Mouse (Mus musculus) hindbrain, embryonic 13.5 days (tissue): ENCODE data around the gene Csnk1g1. TPM values are rescaled to one million over a fixed set of nuclear protein-coding genes. Genes with fewer than 3 reads are reported as not detected.
A peak's percentile ranks its signal among the peaks of the same experiment; 100 is the strongest.

ENCODE experiments used
- ATAC-seq: fragments of 200-750 bp; cut with Nextera tagmentation; 2 replicates; pipeline ENCODE4 v1.8.0; 2017; ENCODE audit warnings: moderate TSS enrichment; ENCODE audit not compliant: low FRiP score
- H3K27ac ChIP-seq: fragments of 300-500 bp; sonication (generic); 2 replicates; pipeline ENCODE4 v1.5.1; 2015; ENCODE audit warnings: inconsistent platforms, mild to moderate bottlenecking, moderate library complexity
- H3K27me3 ChIP-seq: fragments of 300-500 bp; sonication (generic); 2 replicates; pipeline ENCODE4 v1.6.1; 2015; ENCODE audit warnings: mild to moderate bottlenecking, inconsistent platforms
- H3K36me3 ChIP-seq: fragments of 300-500 bp; sonication (generic); 2 replicates; pipeline ENCODE4 v1.6.1; 2015; ENCODE audit warnings: mild to moderate bottlenecking, inconsistent platforms
- H3K4me1 ChIP-seq: fragments of 300-500 bp; sonication (generic); replicated peaks from 2 replicates; pipeline ENCODE4 v1.6.1; 2015; ENCODE audit warnings: inconsistent platforms
- H3K4me2 ChIP-seq: fragments of 300-500 bp; sonication (generic); 2 replicates; pipeline ENCODE4 v1.6.1; 2015; ENCODE audit warnings: inconsistent platforms, mild to moderate bottlenecking, moderate library complexity
- H3K4me3 ChIP-seq: fragments of 300-500 bp; sonication (generic); 2 replicates; pipeline ENCODE4 v1.5.1; 2015; ENCODE audit warnings: mild to moderate bottlenecking, inconsistent platforms
- H3K9ac ChIP-seq: fragments of 300-500 bp; sonication (generic); 2 replicates; pipeline ENCODE4 v1.6.1; 2015; ENCODE audit warnings: mild to moderate bottlenecking, inconsistent platforms
- H3K9me3 ChIP-seq: fragments of 300-500 bp; sonication (generic); 2 replicates; pipeline ENCODE4 v1.6.1; 2016; ENCODE audit warnings: inconsistent platforms
- WGBS: fragments of 180-500 bp; shearing (Covaris S2); methylation state at CpG from one replicate; pipeline ENCODE4 v1.1.7; 2015; 5-methylcytosine and 5-hydroxymethylcytosine counted together
- polyA plus RNA-seq: library from polyadenylated mRNA; unstranded; fragments of >200 nt; fragmentation: Nextera tagmentation; extraction: Ambion mirVana; gene quantifications from 2 replicates; pipeline ENCODE4 v1.2.1, GENCODE M21; 2015

Csnk1g1 gene
- polyA plus RNA-seq, 1 experiment from 2014 or later: 24.8 TPM

- Histone ChIP-seq H3K4me3 (peak overlapping the region; percentile 80), H3K4me2 (peak overlapping the region; percentile 81), H3K9me3 (no peaks in the 10 kb centered on the region), H3K27ac (peak overlapping the region; percentile 36), H3K4me1 (peaks cover 17% of the 10 kb centered on the region), H3K9ac (peak overlapping the region; percentile 93), H3K36me3 (peaks cover 34% of the 10 kb centered on the region), H3K27me3 (peaks cover 5% of the 10 kb centered on the region; the same call in 1 of the 2 replicates)
- ATAC-seq: no peak
- WGBS: 34% methylated on average over 4 of the region's 4 CpGs
These were observed 152.3 kb downstream of the Csnk1g1 start for GRCm38 (mm10) chr9:66060986-66061385.

- H3K36me3 ChIP-seq: peaks cover 41% of the 10 kb centered on the region
- H3K27ac ChIP-seq: 0 out of 2 replicates have a peak overlapping the region, but pooled peaks have one; percentile 36
- ATAC-seq: no peak
- no peaks in the 10 kb centered on the region for H3K9me3 ChIP-seq
- H3K4me1 ChIP-seq: peaks cover 17% of the 10 kb centered on the region
- WGBS: 68% methylated on average over 3 of the region's 3 CpGs
- H3K4me2 ChIP-seq: peak overlapping the region; percentile 81
- peak overlapping the region; percentile 93 for H3K9ac ChIP-seq
- peaks cover 11% of the 10 kb centered on the region for H3K27me3 ChIP-seq
- peak overlapping the region; percentile 80 for H3K4me3 ChIP-seq
These were observed 152.9 kb downstream of the Csnk1g1 start for GRCm38 (mm10) chr9:66061656-66062055.

GRCm38 (mm10) chr9:66063446-66063845 lies 154.7 kb downstream of the Csnk1g1 start:
- peaks cover 29% of the 10 kb centered on the region for H3K27me3 ChIP-seq
- no peak overlapping the region for H3K9ac ChIP-seq
- peaks cover 23% of the 10 kb centered on the region for H3K4me1 ChIP-seq
- no peak overlapping the region for H3K27ac ChIP-seq
- H3K36me3 ChIP-seq: peaks cover 52% of the 10 kb centered on the region
- no peak overlapping the region for H3K4me2 ChIP-seq
- WGBS: 97% methylated on average over 3 of the region's 3 CpGs
- ATAC-seq: no peak
- no peak overlapping the region for H3K4me3 ChIP-seq
- H3K9me3 ChIP-seq: no peaks in the 10 kb centered on the region

- Histone ChIP-seq H3K36me3 (peaks cover 52% of the 10 kb centered on the region), H3K9me3 (no peaks in the 10 kb centered on the region), H3K4me2 (no peak overlapping the region), H3K9ac (no peak overlapping the region), H3K27me3 (peaks cover 38% of the 10 kb centered on the region), H3K4me3 (no peak overlapping the region), H3K27ac (no peak overlapping the region), H3K4me1 (peaks cover 29% of the 10 kb centered on the region)
- 97% methylated on average over 11 of the region's 11 CpGs for WGBS
- no peak for ATAC-seq
These were observed 155.6 kb downstream of the Csnk1g1 start for GRCm38 (mm10) chr9:66064316-66064715.

GRCm38 (mm10) chr9:66066791-66067190 lies 158.1 kb downstream of the Csnk1g1 start:
- Histone ChIP-seq H3K36me3 (peaks cover 52% of the 10 kb centered on the region), H3K27me3 (peaks cover 55% of the 10 kb centered on the region), H3K9me3 (no peaks in the 10 kb centered on the region), H3K9ac (no peak overlapping the region), H3K4me1 (peaks cover 20% of the 10 kb centered on the region), H3K4me3 (no peak overlapping the region), H3K27ac (no peak overlapping the region), H3K4me2 (no peak overlapping the region)
- no peak for ATAC-seq
- WGBS: 90% methylated on average over 3 of the region's 3 CpGs

- no peak overlapping the region for H3K4me2 ChIP-seq
- no peak overlapping the region for H3K27ac ChIP-seq
- peaks cover 20% of the 10 kb centered on the region for H3K4me1 ChIP-seq
- H3K36me3 ChIP-seq: peaks cover 49% of the 10 kb centered on the region
- ATAC-seq: no peak
- peaks cover 55% of the 10 kb centered on the region for H3K27me3 ChIP-seq
- 26% methylated on average over 5 of the region's 5 CpGs for WGBS
- H3K4me3 ChIP-seq: no peak overlapping the region
- no peak overlapping the region for H3K9ac ChIP-seq
- H3K9me3 ChIP-seq: no peaks in the 10 kb centered on the region
These were observed 158.8 kb downstream of the Csnk1g1 start for GRCm38 (mm10) chr9:66067542-66067941.

- no peak overlapping the region for H3K4me3 ChIP-seq
- WGBS: 67% methylated on average over 4 of the region's 4 CpGs
- ATAC-seq: no peak
These were observed 159.3 kb downstream of the Csnk1g1 start for GRCm38 (mm10) chr9:66068056-66068455.

GRCm38 (mm10) chr9:66068971-66069391 lies 160.3 kb downstream of the Csnk1g1 start:
- WGBS: 2% methylated on average over 30 of the region's 30 CpGs
- peak; percentile 65 for ATAC-seq
- peak overlapping the region; percentile 78 for H3K9ac ChIP-seq

More at GRCm38 (mm10) chr9:66068056-66068455, 159.3 kb downstream of the Csnk1g1 start:
- Histone ChIP-seq H3K9ac (no peak overlapping the region), H3K27me3 (peaks cover 55% of the 10 kb centered on the region), H3K36me3 (peaks cover 44% of the 10 kb centered on the region), H3K4me2 (no peak overlapping the region), H3K27ac (no peak overlapping the region), H3K4me1 (peaks cover 20% of the 10 kb centered on the region), H3K9me3 (no peaks in the 10 kb centered on the region)

GRCm38 (mm10) chr9:66069583-66069982 lies 160.9 kb downstream of the Csnk1g1 start, which contains the start of gene Snx22:
Gene Snx22, minus strand, starts transcription at chr9:66069719.
- H3K9me3 ChIP-seq: no peaks in the 10 kb centered on the region
- peaks cover 29% of the 10 kb centered on the region for H3K36me3 ChIP-seq
- H3K4me3 ChIP-seq: peak within 1 kb of the TSS; percentile 52
- peak within 1 kb of the TSS; percentile 75 for H3K4me2 ChIP-seq
- H3K9ac ChIP-seq: peak within 1 kb of the TSS; percentile 78
- H3K27ac ChIP-seq: no peak within 1 kb of the TSS
- H3K27me3 ChIP-seq: peaks cover 55% of the 10 kb centered on the region
- H3K4me1 ChIP-seq: peaks cover 20% of the 10 kb centered on the region
- 1% methylated on average over 22 of the region's 22 CpGs for WGBS
- peak; percentile 85 for ATAC-seq

More at GRCm38 (mm10) chr9:66068971-66069391, 160.3 kb downstream of the Csnk1g1 start:
- peak overlapping the region; percentile 52 for H3K4me3 ChIP-seq
- peaks cover 20% of the 10 kb centered on the region for H3K4me1 ChIP-seq
- H3K4me2 ChIP-seq: peak overlapping the region; percentile 75
- no peak overlapping the region for H3K27ac ChIP-seq
- H3K36me3 ChIP-seq: peaks cover 35% of the 10 kb centered on the region
- H3K9me3 ChIP-seq: no peaks in the 10 kb centered on the region
- peaks cover 55% of the 10 kb centered on the region for H3K27me3 ChIP-seq

- H3K27me3 ChIP-seq: peaks cover 55% of the 10 kb centered on the region
- H3K36me3 ChIP-seq: peaks cover 27% of the 10 kb centered on the region
- WGBS: 92% methylated on average over 5 of the region's 5 CpGs
- H3K4me3 ChIP-seq: no peak overlapping the region
- no peaks in the 10 kb centered on the region for H3K9me3 ChIP-seq
- H3K4me1 ChIP-seq: peaks cover 20% of the 10 kb centered on the region
- ATAC-seq: no peak
- H3K27ac ChIP-seq: no peak overlapping the region
- no peak overlapping the region for H3K4me2 ChIP-seq
- no peak overlapping the region for H3K9ac ChIP-seq
These were observed 161.4 kb downstream of the Csnk1g1 start for GRCm38 (mm10) chr9:66070151-66070550.

- Histone ChIP-seq H3K4me3 (no peak overlapping the region), H3K36me3 (0 out of 2 replicates have a peak, but pooled peaks cover under 1% of the 10 kb centered on the region), H3K27ac (no peak overlapping the region), H3K27me3 (peaks cover 36% of the 10 kb centered on the region), H3K4me2 (no peak overlapping the region), H3K9me3 (no peaks in the 10 kb centered on the region), H3K9ac (no peak overlapping the region), H3K4me1 (peaks cover 15% of the 10 kb centered on the region)
- WGBS: 90% methylated on average over 7 of the region's 7 CpGs
- ATAC-seq: no peak
These were observed 164.0 kb downstream of the Csnk1g1 start for GRCm38 (mm10) chr9:66072754-66073153.

GRCm38 (mm10) chr9:66078072-66078471 lies 169.3 kb downstream of the Csnk1g1 start:
- Histone ChIP-seq H3K9me3 (no peaks in the 10 kb centered on the region), H3K27ac (no peak overlapping the region; the same call in 1 of the 2 replicates), H3K4me2 (peak overlapping the region; percentile 30; the same call in 1 of the 2 replicates), H3K4me1 (peaks cover 7% of the 10 kb centered on the region), H3K4me3 (no peak overlapping the region), H3K27me3 (0 out of 2 replicates have a peak, but pooled peaks cover 5% of the 10 kb centered on the region), H3K36me3 (no peaks in the 10 kb centered on the region), H3K9ac (peak overlapping the region; percentile 29; the same call in 1 of the 2 replicates)
- ATAC-seq: no peak
- WGBS: 71% methylated on average over 3 of the region's 3 CpGs

GRCm38 (mm10) chr9:66078493-66078892 lies 169.8 kb downstream of the Csnk1g1 start:
- no peaks in the 10 kb centered on the region for H3K9me3 ChIP-seq
- H3K9ac ChIP-seq: peak overlapping the region; percentile 29; the same call in 1 of the 2 replicates

More at GRCm38 (mm10) chr9:66078493-66078892, 169.8 kb downstream of the Csnk1g1 start:
- peak overlapping the region; percentile 30; the same call in 1 of the 2 replicates for H3K4me2 ChIP-seq
- H3K4me1 ChIP-seq: peaks cover 7% of the 10 kb centered on the region
- WGBS: 15% methylated on average over 14 of the region's 14 CpGs
- H3K4me3 ChIP-seq: no peak overlapping the region
- 0 out of 2 replicates have a peak, but pooled peaks cover 5% of the 10 kb centered on the region for H3K27me3 ChIP-seq
- H3K27ac ChIP-seq: no peak overlapping the region; the same call in 1 of the 2 replicates
- no peaks in the 10 kb centered on the region for H3K36me3 ChIP-seq
- ATAC-seq: no peak
